Mouse (Mus musculus) midbrain, embryonic 14.5 days (tissue): Measurements from ENCODE around the gene Ciart. TPM values are rescaled to one million over a fixed set of nuclear protein-coding genes. Genes with fewer than 3 reads are reported as not detected.

ENCODE experiments used
- ATAC-seq: fragments of 200-750 bp; cut with Nextera tagmentation; 2 replicates; pipeline ENCODE4 v1.8.0; 2017; ENCODE audit warnings: moderate number of reproducible peaks, moderate library complexity; ENCODE audit not compliant: low FRiP score, low TSS enrichment
- DNase-seq: peaks from one replicate; pipeline ENCODE4 v3.0.0-alpha.2; 2015
- H3K27ac ChIP-seq: fragments of 300-500 bp; sonication (generic); replicated peaks from 2 replicates; pipeline ENCODE4 v1.5.1; 2014; ENCODE audit warnings: mild to moderate bottlenecking, low read depth, low read length, moderate library complexity
- H3K27me3 ChIP-seq: fragments of 300-500 bp; sonication (generic); 2 replicates; pipeline ENCODE4 v1.6.1; 2014; ENCODE audit warnings: low read length, control low read depth, mixed read lengths; ENCODE audit not compliant: control insufficient read depth, insufficient read depth
- H3K36me3 ChIP-seq: fragments of 300-500 bp; sonication (generic); 2 replicates; pipeline ENCODE4 v1.6.1; 2014; ENCODE audit warnings: low read length, control low read depth; ENCODE audit not compliant: control insufficient read depth, insufficient read depth
- H3K4me1 ChIP-seq: fragments of 300-500 bp; sonication (generic); 2 replicates; pipeline ENCODE4 v1.6.1; 2014; ENCODE audit warnings: mild to moderate bottlenecking, antibody characterized with exemption, low read length, control low read depth; ENCODE audit not compliant: control insufficient read depth, insufficient read depth
- H3K4me2 ChIP-seq: fragments of 300-500 bp; sonication (generic); 2 replicates; pipeline ENCODE4 v1.6.1; 2014; ENCODE audit warnings: mild to moderate bottlenecking, low read length, moderate library complexity
- H3K4me3 ChIP-seq: fragments of 300-500 bp; sonication (generic); replicated peaks from 2 replicates; pipeline ENCODE4 v1.5.1; 2014; ENCODE audit warnings: low read depth, low read length
- H3K9ac ChIP-seq: fragments of 300-500 bp; sonication (generic); replicated peaks from 2 replicates; pipeline ENCODE4 v1.6.1; 2014; ENCODE audit warnings: mild to moderate bottlenecking, low read length, moderate library complexity
- H3K9me3 ChIP-seq: fragments of 300-500 bp; sonication (generic); 2 replicates; pipeline ENCODE4 v1.6.1; 2016; ENCODE audit warnings: low read length, control low read depth, mixed read lengths; ENCODE audit not compliant: control insufficient read depth
- WGBS: fragments of 180-500 bp; shearing (Covaris S2); extraction: QIAGEN DNeasy Blood & Tissue Kit; methylation state at CpG from one replicate; pipeline ENCODE4 v1.1.7; 2014; 5-methylcytosine and 5-hydroxymethylcytosine counted together
- polyA plus RNA-seq: library from polyadenylated mRNA; unstranded; fragments of >200 nt; fragmentation: Nextera tagmentation; extraction: Ambion mirVana; gene quantifications from 2 replicates; pipeline ENCODE4 v1.2.1, GENCODE M21; 2014

Ciart gene
- polyA plus RNA-seq, 1 experiment from 2014 or later: 3.9 TPM

DNA sequence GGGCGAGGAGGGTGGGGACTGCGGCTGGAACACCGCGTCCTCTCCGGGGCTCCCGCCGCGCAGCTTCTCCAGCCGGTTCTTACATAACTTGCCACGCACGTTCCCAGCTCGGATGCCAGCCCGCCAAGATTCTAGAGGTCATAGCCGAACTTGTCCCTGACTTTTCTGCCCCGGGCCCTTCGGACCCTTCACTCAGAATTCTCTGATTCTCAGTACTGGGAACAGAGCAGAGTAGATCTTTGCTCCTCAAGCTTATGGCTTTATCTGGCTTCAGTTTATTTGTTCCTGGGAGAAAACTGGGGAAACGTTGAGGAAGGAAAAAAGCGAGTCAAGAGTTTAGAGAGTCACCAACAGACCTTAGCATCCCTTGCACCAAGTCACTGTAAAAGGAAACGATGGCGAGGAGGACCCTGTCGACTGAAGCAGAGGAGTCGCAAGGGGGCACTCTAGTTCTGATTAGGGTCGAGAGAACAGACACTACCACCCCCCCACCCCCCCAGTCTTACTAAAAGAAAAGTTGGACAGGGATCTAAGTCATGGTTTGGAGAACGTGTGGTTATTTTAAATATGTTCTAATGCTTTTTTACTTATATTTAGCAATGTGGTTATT lies 870 bp upstream of the Ciart start:
- peaks cover 9% of the 10 kb centered on the region; the same call in 1 of the 2 replicates for H3K4me1 ChIP-seq
- peak overlapping the region; percentile 54 for H3K4me3 ChIP-seq
- ATAC-seq (no peak), DNase-seq (peak; percentile 74)
- no peaks in the 10 kb centered on the region for H3K9me3 ChIP-seq
- H3K4me2 ChIP-seq: peak overlapping the region; percentile 98
- H3K27ac ChIP-seq: no peak overlapping the region
- H3K27me3 ChIP-seq: no peaks in the 10 kb centered on the region; the same call in 1 of the 2 replicates
- 2% methylated on average over 24 of the region's 24 CpGs for WGBS
- peak overlapping the region; percentile 23; the same call in 1 of the 2 replicates for H3K9ac ChIP-seq
- H3K36me3 ChIP-seq: no peaks in the 10 kb centered on the region

DNA sequence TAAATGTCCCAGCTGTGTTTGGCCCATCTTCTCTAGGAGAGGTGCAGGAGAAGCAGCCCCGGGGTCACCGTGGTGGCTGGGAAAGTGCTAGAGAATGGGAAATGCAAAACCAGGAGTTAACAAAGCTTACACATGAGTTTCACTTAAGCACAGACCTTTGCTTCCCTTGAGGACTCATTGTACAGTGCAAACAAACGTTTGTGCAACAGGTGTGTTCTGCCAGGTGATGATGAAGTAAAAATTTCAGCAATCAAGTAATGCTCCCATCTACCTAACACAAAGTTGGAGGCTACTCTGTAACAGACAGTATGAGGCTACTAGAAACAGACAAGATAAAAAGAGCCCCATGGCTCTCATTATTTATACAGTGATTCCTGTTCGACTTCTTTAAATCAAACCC lies 3.0 kb downstream of the Ciart start:
- whole genome bisulfite sequencing: 93% methylated on average over 4 of the region's 4 CpGs
- peaks cover 9% of the 10 kb centered on the region; the same call in 1 of the 2 replicates for H3K4me1 ChIP-seq

DNA sequence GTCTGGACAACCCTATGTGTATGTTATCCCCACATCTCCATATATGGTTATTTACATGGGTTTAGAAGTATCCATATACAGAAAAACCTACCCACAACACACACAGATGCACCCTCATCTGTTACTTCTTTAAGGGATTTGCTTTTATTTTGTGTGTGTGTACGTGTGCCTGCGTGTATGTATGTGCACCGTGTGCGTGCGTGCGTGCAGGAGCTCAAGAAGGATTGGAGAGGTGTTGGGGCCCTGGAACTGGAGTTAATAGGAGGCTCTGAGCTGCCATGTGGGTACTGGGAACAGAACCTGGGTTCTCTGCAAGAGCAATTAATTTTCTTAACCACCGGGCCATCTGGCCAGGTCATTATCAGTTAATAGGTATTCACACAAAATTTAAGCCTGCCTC lies 10.0 kb downstream of the Ciart start:
- Histone ChIP-seq H3K27me3 (no peaks in the 10 kb centered on the region), H3K27ac (no peak overlapping the region), H3K36me3 (peaks cover 21% of the 10 kb centered on the region), H3K4me1 (peaks cover 13% of the 10 kb centered on the region), H3K9ac (peak overlapping the region; percentile 78; the same call in 1 of the 2 replicates), H3K9me3 (no peaks in the 10 kb centered on the region), H3K4me2 (peak overlapping the region; percentile 86), H3K4me3 (peak overlapping the region; percentile 65)
- DNase-seq: no peak
- 83% methylated on average over 7 of the region's 7 CpGs for WGBS
- ATAC-seq: no peak

More for the DNA sequence above, 3.0 kb downstream of the Ciart start:
- no peak for DNase-seq
- ATAC-seq: no peak
- Histone ChIP-seq H3K36me3 (no peaks in the 10 kb centered on the region), H3K9ac (no peak overlapping the region), H3K27me3 (no peaks in the 10 kb centered on the region; the same call in 1 of the 2 replicates), H3K4me3 (no peak overlapping the region), H3K9me3 (no peaks in the 10 kb centered on the region), H3K27ac (no peak overlapping the region), H3K4me2 (no peak overlapping the region)

DNA sequence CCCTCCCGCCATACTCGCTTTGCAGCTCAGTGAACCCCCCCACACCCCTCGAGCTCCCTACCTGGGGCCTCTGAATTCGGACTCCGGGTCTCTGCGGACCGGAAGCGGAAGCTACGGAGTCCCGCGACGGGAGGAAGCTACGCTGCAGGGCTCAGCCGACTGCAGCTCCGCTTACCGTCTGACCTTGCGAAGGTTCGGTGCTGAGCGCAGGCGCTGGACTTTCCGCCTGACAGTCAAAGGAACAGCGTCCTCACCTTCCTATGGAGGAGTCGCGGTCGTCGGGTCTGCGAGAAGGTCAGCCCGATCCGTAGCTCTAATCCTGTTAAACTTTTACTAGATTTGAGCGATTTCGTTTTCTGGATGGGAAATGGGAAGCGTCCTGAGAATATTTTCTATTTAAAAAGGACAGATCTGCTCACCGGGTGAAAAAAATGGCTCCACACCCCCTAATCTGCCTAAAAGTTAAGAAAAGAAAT lies 10.6 kb downstream of the Ciart start, which contains the start of gene Mrps21:
Gene Mrps21, minus strand, starts transcription at position 128 of the 476 bp plus-strand sequence.
- Histone ChIP-seq H3K36me3 (peaks cover 25% of the 10 kb centered on the region), H3K4me3 (peak within 1 kb of the TSS; percentile 65), H3K27ac (peak within 1 kb of the TSS; percentile 80), H3K9ac (peak within 1 kb of the TSS; percentile 78), H3K9me3 (no peaks in the 10 kb centered on the region), H3K27me3 (no peaks in the 10 kb centered on the region), H3K4me1 (peaks cover 13% of the 10 kb centered on the region), H3K4me2 (peak within 1 kb of the TSS; percentile 86)
- DNase-seq (peak; percentile 93), ATAC-seq (peak; percentile 89)
- WGBS: under 1% methylated on average over 33 of the region's 33 CpGs

DNA sequence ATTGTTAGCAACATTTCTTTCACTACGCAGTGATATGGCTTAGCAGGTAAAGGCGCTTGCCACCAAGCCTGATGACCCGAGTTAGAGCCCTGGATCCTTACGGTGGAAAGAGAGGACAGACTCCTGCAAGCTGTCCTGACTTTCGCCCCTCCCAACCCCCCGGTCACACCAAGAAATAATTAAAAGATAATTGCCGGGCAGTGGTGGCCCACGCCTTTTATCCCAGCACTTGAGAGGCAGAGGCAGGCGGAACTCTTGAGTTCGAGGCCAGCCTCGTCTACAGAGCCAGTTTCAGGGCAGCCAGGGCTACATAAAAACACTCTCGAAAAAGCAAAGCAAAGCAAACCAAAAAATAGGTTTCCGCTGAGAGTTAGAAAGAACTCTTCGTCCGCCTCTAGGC lies 11.1 kb downstream of the Ciart start:
- peak overlapping the region; percentile 78 for H3K9ac ChIP-seq
- peaks cover 13% of the 10 kb centered on the region for H3K4me1 ChIP-seq
- peaks cover 27% of the 10 kb centered on the region for H3K36me3 ChIP-seq
- ATAC-seq: no peak
- H3K4me2 ChIP-seq: peak overlapping the region; percentile 86
- no peak for DNase-seq
- peak overlapping the region; percentile 52; the same call in 1 of the 2 replicates for H3K27ac ChIP-seq
- peak overlapping the region; percentile 65 for H3K4me3 ChIP-seq
- no peaks in the 10 kb centered on the region for H3K9me3 ChIP-seq
- H3K27me3 ChIP-seq: no peaks in the 10 kb centered on the region
- WGBS: 10% methylated on average over 15 of the region's 15 CpGs

DNA sequence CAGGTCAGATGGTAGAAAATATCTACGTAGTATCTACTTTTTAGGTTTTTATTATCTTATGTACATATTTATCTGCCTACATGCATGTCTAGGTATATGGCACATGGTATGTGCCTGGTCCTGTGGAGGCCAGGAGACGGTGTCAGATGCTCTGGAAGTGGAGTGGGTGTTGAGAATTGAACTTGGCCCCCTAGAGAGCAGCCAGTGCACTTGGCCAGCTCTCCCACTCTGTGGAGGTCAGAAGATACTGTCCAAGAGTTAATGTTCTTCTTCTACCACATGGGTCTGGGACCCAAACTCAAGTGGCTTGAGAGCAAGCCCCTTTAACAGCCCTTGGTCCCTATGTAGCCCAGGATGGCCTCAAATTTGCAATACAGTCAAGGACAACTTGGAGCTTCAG lies 14.6 kb downstream of the Ciart start:
- no peak overlapping the region for H3K27ac ChIP-seq
- peaks cover 11% of the 10 kb centered on the region for H3K4me1 ChIP-seq
- DNase-seq (no peak), ATAC-seq (no peak)
- no peaks in the 10 kb centered on the region for H3K9me3 ChIP-seq
- no peak overlapping the region for H3K4me2 ChIP-seq
- H3K27me3 ChIP-seq: no peaks in the 10 kb centered on the region
- WGBS: 94% methylated on average over 2 of the region's 2 CpGs
- no peak overlapping the region for H3K9ac ChIP-seq
- H3K36me3 ChIP-seq: peaks cover 48% of the 10 kb centered on the region
- H3K4me3 ChIP-seq: no peak overlapping the region

DNA sequence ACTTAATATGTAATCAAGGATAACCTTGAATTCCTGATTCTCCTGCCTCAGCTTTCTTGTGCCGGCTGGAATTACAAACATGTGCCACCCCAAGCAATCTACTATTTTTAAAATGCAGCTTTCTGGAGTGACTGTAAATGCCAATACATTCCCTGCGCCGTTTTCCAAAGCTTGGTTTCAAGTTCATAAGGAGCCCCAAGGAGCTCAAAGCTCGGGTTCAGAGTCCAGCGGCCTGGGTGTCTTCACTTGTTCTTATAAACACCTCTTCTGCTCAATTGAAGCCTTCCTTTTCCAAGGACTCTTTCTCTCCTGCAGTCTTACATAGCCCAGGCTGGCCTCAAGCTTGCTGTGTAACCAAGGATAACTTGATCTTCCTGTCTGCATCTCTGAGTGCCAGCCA lies 16.0 kb downstream of the Ciart start:
- peaks cover 48% of the 10 kb centered on the region for H3K36me3 ChIP-seq

DNA sequence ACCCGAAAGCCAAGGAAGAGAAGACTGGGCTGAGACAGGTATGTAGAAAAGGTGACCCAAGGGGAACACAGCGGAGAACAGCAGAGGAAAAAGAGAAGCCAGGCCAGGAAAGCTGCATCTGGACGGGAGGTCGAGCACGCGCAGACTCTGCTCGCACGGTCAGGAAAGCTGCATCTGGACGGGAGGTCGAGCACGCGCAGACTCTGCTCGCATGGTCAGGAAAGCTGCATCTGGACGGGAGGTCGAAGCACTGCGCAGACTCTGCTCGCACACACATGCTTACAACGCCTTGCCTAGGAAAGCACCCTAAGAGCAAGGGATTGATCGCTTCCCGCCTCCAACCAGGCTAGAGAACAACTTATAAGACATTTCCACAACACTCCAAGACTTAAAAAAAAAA lies 16.5 kb downstream of the Ciart start:
- no peak overlapping the region for H3K27ac ChIP-seq
- no peaks in the 10 kb centered on the region for H3K9me3 ChIP-seq
- DNase-seq: no peak
- 95% methylated on average over 20 of the region's 20 CpGs for whole genome bisulfite sequencing
- peaks cover 48% of the 10 kb centered on the region for H3K36me3 ChIP-seq
- H3K9ac ChIP-seq: no peak overlapping the region
- H3K27me3 ChIP-seq: no peaks in the 10 kb centered on the region
- peaks cover 2% of the 10 kb centered on the region; the same call in 1 of the 2 replicates for H3K4me1 ChIP-seq
- H3K4me2 ChIP-seq: no peak overlapping the region
- no peak for ATAC-seq
- no peak overlapping the region for H3K4me3 ChIP-seq

More for the DNA sequence above, 16.0 kb downstream of the Ciart start:
- no peak overlapping the region for H3K9ac ChIP-seq
- H3K27ac ChIP-seq: no peak overlapping the region
- H3K9me3 ChIP-seq: no peaks in the 10 kb centered on the region
- H3K27me3 ChIP-seq: no peaks in the 10 kb centered on the region
- ATAC-seq: no peak
- DNase-seq: no peak
- no peak overlapping the region for H3K4me3 ChIP-seq
- no peak overlapping the region for H3K4me2 ChIP-seq
- 95% methylated on average over 5 of the region's 5 CpGs for WGBS
- H3K4me1 ChIP-seq: peaks cover 6% of the 10 kb centered on the region; the same call in 1 of the 2 replicates

DNA sequence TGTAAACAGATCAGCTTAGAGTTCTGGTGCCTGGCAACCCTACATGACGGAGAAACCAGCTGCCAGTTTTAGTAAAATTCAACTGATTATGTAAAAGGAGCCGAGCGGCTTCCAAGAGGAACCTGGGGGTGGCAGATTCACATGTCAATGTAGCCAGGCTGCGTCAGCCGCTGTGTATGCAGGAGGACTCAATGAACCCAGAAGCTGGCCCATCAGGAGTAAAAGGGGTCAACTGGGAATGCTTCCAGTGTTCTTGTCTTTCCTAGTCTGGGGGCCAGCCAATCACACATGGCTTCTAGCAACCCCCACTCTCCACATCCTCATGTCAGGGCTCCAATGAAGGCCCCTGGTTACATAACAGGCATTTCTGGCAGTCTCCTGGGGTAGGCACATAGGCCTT lies 17.0 kb downstream of the Ciart start:
- 93% methylated on average over 5 of the region's 5 CpGs for WGBS
- Histone ChIP-seq H3K27me3 (no peaks in the 10 kb centered on the region), H3K4me1 (no peaks in the 10 kb centered on the region), H3K9me3 (no peaks in the 10 kb centered on the region), H3K4me2 (no peak overlapping the region), H3K36me3 (peaks cover 48% of the 10 kb centered on the region), H3K9ac (no peak overlapping the region), H3K27ac (no peak overlapping the region), H3K4me3 (no peak overlapping the region)
- DNase-seq (no peak), ATAC-seq (no peak)
